Mouse (Mus musculus) spleen, embryonic (tissue): Measurements from ENCODE around the gene Lmntd1.

Experiments used
- CTCF ChIA-PET: fragments of 350-600 bp; sonication (Branson Sonifier 250); formaldehyde crosslinking; loops from one replicate; lab custom pipeline; 2022; lab: Charles Lee

Gene Lmntd1

DNA sequence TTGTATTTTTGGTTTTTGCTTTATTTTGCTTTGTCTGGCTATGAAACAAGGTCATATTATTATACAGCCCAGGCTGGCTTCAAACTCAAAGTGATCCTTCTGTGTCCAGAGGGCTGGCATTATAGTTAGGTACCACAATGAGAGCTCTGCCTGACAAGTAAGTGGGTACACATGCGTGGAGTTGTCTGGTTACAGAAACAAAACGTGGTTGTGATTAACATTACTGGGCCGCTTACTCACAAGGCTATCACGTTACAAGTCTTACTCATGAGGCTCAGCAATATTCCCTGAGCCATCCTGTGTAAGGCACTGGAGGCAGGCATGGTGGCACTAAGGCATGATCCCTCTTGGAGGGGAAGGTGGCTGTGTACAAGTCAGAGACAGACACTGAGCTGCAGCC, 49.4 kb downstream of the Lmntd1 start:
- CTCF ChIA-PET, result no interaction called here

- CTCF ChIA-PET, result no interaction called here
Measured at GRCm38 (mm10) chr6:145557059-145557992, 56.8 kb downstream of the Lmntd1 start.

DNA sequence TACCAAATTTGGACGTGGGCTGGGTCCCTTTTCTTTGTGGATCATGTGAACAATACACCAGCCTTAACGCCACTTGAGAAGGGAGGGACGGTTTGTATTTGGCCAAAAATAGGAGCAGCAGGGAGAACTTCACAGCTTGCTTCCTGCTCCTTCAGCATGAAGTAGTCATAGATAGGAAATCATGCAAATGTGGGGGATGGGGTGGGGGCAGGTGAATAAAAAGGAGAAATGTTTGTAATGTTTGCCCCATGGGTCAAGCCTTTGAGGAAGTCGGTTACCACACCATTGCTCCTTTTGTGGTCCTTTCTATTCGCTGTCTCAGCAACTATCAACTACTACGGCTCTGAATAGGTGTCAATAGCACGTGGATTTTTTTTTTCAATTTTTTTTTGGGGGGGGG, 60.9 kb downstream of the Lmntd1 start:
- CTCF ChIA-PET, result no interaction called here

GRCm38 (mm10) chr6:145552817-145553216, 61.3 kb downstream of the Lmntd1 start:
- CTCF ChIA-PET, result no interaction called here

GRCm38 (mm10) chr6:145550993-145551392, 63.1 kb downstream of the Lmntd1 start:
- CTCF ChIA-PET, result no interaction called here

GRCm38 (mm10) chr6:145545927-145546641, 68.0 kb downstream of the Lmntd1 start:
- CTCF ChIA-PET, result no interaction called here

DNA sequence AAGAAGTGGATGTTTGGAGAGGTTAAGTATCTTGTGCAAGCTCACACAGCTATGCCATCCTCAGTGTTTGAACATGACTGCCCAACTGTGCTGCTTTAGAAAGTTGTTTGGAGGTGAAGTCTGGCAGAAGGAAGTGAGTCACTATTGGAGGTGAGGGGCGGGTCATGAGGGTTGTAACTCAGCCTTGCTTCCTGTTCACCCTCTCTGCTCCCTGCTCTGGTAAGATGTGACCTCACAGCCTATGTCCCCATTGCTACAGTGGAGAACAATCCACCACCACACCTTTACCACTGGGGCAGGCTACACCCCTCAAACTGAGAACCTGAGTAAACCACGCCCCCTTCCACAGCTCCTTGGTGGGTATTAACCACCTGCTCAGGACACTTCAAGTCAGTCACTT, 69.3 kb downstream of the Lmntd1 start:
- CTCF ChIA-PET, result no interaction called here

DNA sequence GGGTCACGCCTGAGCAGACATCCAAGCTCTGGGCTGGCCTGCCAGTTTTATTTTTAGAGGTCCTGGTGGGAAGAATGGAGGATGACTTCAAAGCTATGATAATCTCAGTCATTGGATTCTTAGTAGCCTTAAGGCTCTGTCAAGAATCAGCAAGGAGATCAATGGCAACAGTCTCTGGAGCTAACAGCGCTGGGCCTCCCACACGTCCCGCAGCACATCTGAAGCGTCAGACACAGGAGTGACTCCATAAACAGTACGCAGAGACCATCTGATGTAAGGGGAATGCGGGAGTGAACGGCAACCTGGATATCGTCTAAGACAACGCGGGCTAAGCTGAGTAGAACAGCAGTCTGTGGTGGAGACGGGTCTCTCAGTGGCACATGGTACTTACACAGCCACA, 69.8 kb downstream of the Lmntd1 start:
- CTCF ChIA-PET, result interaction anchor here (0.7 kb wide), 1 partner anchor 191 kb away, joined by 3 read pairs; no protein-coding TSS in a partner anchor

- CTCF ChIA-PET, result no interaction called here
Measured at GRCm38 (mm10) chr6:145539568-145539859, 74.6 kb downstream of the Lmntd1 start.

DNA sequence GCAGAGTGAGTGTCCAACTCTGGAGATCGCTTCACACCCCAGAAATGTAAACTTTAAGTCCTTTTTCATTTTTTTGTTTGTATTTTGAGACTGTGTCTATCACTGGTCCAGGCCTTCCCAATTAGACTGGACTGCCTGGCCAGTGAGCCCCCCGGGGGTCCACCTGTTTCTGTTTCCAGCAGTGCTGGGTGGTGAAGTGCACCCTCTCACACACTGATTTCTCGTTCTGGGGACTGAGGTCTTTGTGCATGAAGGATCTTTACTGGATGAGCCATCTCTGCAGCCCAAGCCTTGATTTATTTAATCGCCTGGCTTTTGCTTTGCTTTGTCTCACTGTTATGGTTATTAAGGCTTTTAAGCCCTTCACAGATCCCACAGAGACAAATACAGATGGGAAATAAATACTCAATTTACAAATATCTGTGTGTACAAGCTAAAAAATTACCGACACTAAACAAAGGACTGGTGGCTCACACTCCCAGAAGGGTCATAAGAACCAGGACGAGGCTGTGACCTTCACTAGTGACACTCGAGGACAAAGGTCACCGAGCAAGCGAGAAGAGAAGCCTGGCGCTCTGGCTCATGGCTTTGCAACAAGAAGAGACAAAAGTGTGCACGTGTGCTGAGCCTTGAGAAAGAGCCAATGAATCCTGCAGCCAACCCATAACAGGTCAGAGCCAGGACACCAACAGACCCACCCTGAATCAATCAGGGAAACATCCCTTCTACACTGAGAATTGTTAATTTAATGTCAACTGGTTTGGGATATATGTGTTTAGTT, 75.1 kb downstream of the Lmntd1 start:
- CTCF ChIA-PET, result no interaction called here

DNA sequence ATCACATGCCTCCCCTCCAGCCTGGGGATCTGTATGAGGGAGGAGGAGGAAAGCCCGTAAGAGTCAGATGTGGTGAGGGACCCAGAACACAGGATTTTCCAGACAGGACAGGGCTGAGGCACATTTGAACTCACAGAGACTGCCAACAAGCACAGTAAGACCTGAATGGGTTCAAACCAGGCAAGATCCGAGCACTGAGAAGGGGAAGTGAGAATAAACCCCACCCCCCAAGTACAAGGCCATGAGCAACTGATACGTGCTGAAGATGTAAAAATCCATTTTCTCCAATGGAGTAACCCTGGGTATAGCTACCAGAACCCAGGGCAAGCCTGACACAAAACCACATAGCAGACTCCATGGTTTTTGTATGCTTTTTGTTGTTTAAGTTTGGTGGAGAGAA, 83.7 kb downstream of the Lmntd1 start:
- CTCF ChIA-PET, result no interaction called here

GRCm38 (mm10) chr6:145523337-145523736, 90.8 kb downstream of the Lmntd1 start:
- CTCF ChIA-PET, result no interaction called here

DNA sequence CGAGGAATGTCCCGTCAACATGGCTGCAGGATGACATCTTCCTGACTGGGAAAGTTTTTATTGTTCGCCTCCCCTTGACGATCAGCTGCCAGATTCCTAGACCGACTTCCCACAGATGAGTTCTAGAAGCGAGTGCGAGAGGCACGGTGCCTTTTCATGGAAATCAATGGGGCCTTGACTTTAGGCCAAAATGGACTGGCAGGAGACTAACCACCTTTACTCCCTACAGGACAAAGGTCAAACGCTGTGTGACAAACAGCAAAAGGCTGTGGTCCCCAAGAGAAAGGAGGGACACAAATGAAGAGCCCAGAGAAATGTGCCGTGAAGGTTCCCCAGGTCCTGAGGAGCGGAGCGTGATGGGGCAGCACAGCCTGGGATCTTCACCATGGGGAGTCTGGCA, 91.5 kb downstream of the Lmntd1 start:
- CTCF ChIA-PET, result no interaction called here

DNA sequence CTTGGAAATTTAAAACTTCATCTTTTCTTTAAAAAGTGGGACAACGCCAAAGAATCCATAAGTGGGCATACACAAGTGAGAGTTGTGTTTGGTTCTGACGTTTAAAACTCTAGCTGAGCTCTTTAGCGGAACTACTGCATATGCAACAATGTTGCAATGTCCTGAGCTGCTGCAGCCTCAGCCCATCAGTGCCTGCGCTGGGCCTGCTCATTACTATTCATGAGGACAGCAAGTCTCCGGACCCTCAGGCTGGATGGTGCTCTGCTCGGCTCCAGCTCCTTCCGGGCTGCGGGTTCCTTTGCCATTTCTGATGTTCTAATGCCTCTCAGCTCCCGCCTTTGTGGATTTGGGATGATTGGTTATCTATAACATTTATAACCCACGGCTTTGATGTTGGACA, 97.1 kb downstream of the Lmntd1 start:
- CTCF ChIA-PET, result no interaction called here

DNA sequence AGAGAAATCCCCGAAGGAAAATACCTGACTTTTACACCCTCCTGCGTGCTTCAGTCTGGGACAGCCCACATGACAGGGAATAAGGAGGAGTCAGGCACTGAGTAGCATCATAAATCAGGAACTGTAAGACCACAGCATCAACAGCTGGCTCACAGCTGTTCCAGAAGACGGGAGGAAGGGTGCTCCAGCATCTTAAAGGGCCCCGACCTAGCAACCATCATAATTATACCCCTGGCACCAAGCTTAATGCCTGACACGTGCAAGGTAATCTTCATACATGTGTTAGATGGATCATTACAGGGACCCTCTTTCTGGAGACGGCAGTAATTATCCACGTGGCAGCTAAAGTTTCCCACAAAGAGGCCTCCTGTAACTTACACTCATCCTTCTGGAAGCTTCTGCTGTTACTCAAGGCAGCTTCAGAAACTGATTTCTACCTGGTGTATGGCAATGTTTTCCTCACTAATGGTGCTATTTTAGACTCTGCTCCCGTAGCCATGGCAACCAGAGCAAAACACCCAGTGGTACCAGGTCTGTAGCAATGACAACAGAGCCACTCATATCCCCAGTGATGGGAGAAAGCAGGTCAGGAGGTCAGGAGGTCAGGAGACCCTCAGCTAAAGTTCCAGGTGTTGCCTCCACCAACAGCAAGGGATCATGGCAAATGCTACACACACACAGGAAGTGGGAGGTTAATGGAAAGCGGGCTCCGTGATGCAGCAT, 98.1 kb downstream of the Lmntd1 start:
- CTCF ChIA-PET, result no interaction called here

- CTCF ChIA-PET, result no interaction called here
Measured at GRCm38 (mm10) chr6:145511265-145511664, 102.9 kb downstream of the Lmntd1 start.

GRCm38 (mm10) chr6:145508828-145509227, 105.3 kb downstream of the Lmntd1 start:
- CTCF ChIA-PET, result no interaction called here

- CTCF ChIA-PET, result no interaction called here
Measured at GRCm38 (mm10) chr6:145501751-145502150, 112.4 kb downstream of the Lmntd1 start.

DNA sequence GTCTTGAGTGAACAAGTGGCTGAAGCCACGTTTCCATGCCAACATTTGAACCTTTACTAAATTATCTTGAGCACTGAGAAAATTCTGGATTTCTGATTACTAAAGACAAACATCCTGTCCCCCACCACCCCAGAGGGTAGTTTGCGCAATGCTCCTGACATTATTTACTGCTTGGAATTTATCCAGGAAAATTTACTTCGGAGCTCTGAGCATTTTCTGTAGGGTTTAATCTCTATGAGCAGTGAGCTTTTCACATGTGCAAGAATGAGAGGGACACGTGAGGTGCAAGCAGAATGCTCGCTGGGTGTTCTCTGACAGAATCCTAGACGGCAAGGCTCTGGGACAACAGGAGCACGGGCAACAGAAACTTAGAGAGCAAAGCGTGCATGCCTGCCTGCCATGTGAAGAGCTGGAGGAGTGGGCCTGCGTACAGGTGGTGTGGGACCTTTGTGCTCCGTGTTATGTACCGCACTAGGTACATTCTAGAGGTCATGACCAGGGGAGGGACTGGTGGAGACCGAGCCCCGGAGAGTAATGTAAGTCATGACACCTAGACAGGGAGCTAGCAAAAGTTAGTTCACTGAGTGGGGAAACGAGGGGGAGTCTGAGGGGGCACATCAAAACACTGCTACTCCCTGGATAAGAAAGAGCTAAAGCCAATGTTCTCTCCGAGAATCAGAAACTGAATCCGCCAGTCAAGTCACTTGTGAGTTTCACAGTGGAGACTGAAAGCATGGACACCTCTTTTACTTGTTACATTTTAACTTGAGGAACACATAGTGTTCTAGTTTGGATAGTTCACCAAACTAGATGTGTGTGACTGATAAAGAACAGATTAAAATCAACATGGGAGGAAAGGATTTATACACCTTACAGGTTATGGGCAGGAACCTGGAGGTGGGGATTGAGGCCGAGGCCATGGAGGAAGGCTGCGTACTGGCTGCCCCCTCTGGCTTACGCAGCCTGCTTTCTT, 114.3 kb downstream of the Lmntd1 start:
- CTCF ChIA-PET, result no interaction called here

DNA sequence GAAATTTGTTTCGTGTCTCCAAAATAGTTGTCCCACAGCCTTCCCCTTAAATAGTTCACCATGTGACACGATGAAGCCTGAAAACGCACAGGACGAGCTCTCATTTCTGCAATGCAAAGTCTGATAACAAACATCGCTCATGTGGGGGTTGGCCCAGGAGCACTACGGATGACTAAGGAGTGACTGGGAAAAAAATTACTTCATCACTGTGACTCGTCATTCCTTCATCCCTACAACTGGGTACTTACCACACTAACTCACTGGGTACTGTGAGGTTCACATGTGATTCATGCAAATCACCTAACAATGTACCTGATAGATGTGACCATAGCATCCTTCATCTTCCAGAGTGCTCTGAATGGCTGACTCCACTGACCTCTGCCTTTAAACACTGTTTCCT, 118.4 kb downstream of the Lmntd1 start:
- CTCF ChIA-PET, result no interaction called here
